Mouse (Mus musculus): ENCODE data around the gene Grm4.

Gene Grm4

DNA sequence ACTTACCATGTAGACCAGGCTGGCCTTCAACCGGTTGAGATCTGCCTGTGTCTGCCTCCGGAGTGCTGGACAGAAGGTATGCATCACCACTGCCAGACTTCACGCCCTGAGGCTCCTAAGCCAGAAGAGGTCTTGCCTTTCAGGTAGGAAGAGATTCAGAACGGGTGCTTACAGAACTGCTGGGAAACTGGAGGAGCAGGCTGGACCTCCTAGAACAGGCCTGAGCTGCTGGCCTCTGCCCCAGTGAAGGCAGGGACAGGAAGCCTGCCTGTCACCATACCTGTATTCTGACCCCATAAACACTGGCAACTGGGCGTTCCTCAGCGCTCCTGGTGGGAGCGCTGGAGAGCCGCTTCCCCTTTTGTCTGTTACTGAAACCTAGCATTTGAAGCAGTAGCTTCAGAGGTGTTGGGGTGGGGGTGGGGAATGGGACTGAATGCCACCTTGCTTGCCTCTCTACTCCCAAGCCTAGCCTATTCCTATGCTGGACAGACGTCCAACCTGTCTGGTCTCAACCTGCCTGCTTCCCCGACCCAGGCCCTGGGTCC lies 30.3 kb upstream of the Grm4 start:
- DNase-seq (ENCODE audit: low read depth, low spot score): no peak

DNA sequence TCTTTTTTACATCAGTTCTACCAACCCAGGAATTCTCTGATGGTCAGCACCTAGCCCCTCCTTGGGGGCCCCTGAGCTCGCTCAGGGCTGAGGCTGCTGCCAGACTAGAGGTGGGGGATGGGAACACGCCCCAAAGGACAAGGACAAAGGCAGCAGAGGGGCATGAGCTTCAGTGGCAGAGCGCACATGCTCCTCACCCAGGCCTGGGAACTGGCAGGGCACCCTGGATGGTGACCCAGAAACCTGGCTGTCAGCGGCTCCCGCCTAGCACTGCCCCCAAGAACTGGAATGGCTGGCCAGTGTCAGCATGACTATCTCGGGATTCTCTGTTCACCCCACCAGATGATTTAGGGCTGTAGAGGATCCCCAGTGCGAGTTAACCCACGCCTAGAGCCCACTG lies 28.0 kb upstream of the Grm4 start:
- no peak for DNase-seq (ENCODE audit: low read depth, low spot score)

DNA sequence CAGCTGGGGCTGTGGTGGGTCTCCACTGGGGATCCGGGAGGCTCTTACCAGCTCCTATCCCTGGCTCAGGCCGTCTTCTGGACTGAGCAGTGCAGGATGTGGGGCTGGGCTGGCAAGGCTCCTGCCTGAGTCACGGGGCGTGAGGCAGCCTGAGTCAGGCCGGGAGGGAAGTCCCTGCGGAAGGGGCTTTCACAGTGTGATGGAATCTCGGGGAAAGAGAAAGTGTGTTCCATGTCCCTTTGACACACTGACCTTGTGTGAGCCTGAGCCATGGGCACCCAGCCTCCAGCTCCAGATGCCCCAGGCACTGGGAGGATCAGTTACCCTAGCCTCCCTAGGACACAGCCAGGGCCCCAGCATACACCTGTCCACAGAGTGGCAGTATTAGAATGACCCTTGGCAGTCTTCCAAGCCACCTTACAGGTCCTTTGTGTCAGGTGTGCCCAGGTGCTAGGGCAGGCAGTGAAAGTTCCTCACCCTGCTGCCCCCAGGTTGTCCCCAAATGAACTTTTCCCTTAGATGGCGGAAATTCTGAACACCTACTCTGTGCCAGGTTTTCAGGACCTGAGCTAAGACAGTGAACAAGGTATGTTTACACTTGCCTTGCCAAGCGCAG lies 26.2 kb upstream of the Grm4 start:
- no peak for DNase-seq (ENCODE audit: low read depth, low spot score)

DNA sequence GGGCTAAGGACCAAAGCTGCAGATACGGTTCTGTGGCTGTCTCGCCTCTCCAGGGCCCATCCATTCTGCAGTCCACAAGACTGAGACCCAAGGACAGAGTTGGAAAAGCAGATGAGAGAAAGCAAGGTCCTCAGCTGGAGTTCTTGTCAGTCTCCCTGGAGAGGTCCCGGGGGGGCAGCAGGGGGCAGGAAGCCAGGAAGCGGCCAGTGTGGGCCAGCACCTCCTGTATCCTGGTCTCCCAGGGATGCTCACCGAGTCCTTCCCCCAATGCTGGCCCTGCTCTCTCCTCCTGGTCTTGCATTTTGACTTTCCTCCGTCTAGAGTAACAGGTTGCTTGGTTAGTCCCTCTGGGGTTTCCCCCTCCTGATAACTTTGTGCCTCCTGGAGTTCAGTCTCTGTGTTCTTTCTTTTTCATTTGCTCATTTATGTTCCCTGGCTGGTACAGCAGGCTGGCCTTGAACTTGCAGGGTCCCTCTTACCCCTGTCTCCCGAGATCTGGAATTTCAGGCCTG lies 25.4 kb upstream of the Grm4 start:
- no peak for DNase-seq (ENCODE audit: low read depth, low spot score)

DNA sequence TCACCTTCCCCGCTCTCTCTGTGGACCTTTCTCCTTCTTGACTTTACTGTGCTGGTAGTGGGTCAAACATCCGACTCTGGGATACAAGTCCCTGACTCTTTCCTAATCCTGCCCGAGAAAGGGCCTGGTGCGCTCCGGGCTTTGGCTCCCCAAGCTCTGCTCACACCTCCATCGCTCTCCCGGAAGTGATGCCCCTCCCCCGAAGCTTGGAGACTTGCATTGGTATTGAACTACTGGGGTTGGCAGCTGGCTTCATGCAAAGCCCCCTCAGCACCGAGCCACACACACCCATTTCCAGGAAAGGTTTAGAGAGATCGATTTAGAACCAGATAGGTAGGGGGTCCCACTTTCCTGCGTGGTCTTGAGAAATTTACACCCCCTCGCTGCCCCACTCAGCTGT lies 24.8 kb upstream of the Grm4 start:
- no peak for DNase-seq (ENCODE audit: low read depth, low spot score)

DNA sequence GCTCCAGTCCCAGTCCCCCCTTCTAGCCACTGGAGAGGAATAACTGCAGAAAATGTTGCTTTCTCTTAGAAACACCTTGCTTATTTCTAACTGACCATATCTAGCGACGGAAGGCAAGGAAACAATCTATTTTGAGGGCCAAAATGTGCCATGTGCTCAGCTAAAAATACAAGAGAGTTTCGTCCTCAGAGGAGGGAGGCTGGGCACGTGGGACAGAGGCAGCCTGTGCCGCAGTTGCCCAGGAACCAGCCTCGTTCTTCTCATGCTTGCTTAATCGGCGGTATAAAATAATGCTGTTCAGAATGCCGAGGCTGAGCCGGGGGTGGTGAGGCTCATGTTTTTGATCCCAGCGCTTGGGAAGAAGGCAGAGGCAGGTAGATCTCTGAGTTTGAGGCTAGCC lies 23.3 kb upstream of the Grm4 start:
- DNase-seq (ENCODE audit: low read depth, low spot score): peak; percentile 67

DNA sequence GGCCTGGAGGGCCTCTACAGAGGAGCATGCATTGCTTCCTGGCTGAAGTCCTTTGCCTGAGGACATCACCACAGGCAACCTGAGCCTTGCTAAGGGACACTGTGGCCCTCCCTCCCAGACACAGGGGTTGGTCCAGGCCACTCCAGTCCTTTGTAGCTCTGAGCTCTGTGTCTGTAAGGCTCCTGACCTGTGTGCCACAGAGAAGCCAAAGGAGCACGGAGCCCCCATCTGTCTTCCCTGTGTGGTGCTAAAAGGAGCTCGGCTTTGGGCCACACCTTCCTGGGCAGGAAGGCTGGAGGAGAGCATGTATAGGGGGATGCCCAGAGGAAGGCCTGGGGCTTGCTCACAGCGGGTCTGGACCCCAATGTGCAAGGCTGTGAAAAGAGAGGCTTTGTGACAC lies 20.8 kb upstream of the Grm4 start:
- DNase-seq (ENCODE audit: low read depth, low spot score): no peak

DNA sequence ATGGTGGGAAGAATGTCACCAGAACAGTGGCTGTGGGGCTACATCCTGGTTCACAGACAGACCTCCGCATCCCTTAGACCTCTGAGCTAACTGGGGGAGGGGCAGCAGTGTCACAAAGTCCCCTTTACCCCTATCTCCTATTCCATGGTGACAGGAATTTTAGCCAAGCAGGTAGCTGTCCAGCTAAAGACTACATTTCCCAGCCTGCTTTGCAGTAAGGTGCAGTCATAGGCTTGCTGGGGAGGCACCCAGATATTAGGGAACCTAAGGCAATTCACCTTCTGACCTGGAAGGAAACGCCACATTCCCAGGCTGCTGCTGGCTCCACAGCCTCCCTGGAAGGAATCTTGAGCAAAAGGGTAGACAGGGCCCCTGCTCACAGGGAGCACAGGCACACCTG lies 20.1 kb upstream of the Grm4 start:
- DNase-seq (ENCODE audit: low read depth, low spot score): no peak

DNA sequence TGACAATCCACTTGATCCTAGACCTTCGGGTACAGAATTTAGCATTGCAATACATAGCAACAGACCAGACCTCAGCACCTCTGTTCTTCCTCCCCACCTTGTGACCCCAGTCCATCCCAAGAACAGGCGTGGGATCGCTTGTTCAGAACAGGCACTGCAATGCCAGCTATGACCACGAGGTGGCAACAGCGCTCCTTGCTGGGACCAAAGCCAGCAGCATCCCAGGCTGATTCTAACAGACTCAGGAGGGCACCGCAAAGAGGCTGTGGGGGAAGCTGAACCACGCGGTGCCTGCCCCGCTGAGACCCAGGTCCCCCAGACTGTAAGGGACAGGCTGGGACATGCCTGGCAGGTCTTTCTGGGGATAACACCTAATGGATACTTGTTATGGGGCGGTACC lies 13.5 kb upstream of the Grm4 start:
- DNase-seq (ENCODE audit: low read depth, low spot score): peak; percentile 91

DNA sequence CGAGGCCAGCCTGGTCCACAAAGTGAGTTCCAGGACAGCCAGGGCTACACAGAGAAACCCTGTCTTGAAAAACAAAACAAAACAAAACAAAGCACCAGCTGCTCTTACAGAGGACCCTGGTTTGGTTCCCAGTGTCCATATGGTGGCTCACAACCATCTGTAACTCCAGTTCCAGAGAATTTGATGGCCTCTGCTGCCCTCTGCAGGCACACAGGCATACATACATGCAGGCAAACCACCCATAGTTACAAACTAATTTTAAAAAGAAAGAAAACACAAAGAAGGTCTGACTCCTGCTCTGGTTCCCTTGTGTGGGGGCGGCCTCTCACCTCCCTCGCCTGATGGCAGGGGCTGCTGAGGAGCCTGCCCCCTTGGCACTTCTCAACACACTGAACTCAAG lies 12.2 kb upstream of the Grm4 start:
- no peak for DNase-seq (ENCODE audit: low read depth, low spot score)

DNA sequence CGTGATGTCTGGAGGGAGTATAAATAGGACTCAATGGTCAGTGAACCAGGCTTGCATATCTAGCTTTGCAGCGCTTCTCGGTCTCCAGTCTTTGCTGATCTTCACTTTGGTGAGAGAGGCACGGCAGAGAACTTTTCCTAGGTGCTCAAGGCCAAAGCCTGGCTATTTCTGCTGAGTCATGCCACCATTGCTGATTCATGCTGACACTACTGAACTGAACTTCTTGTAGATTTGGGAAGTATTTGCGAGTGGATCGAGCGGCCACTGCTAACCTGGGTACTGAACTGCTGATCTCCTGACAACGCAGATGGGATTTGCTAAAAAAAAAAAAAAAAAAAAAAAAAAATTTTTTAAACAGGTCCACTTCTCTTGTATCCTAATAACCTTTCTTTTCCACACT lies 10.9 kb upstream of the Grm4 start:
- DNase-seq (ENCODE audit: low read depth, low spot score): no peak

DNA sequence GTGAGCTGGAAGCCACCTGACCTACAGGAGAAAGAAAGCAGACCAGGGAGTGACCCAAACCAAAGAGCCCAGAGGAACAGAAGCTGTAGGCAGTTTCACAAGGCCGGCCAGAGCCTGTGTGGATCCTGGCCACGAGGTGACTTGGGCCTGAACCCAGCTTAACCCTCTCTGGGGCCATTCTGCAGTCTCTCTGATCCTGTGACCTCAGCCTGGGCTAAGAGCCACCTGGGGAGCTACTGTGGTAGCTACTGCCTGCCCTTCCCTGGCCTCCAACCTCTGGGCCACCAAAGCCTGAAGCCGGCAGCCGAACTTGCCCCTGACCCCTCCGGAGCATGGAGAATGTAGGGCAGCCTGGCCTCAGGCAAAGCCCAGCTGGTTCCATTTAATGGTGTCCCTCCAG lies 7.6 kb upstream of the Grm4 start:
- DNase-seq (ENCODE audit: low read depth, low spot score): no peak

DNA sequence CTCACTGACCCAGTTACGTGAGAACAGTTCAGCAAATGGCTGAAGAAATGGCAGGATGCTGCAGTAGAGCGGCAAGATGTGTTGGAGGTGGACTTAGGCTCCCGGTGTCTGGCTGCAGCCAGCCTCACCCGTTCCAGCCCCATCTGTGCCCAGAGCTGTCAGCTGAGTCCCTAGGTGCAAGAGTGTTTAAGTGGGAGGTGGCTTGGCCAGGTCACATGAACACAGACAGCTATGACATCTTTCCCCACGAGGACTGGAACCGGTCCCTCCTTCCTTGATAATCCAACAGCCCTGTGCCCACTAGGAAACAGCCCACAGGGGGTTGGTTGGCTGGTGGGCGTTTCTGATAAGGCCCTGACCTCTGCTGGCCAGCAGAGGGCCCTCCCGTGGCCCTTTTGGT lies 6.8 kb upstream of the Grm4 start:
- no peak for DNase-seq (ENCODE audit: low read depth, low spot score)

DNA sequence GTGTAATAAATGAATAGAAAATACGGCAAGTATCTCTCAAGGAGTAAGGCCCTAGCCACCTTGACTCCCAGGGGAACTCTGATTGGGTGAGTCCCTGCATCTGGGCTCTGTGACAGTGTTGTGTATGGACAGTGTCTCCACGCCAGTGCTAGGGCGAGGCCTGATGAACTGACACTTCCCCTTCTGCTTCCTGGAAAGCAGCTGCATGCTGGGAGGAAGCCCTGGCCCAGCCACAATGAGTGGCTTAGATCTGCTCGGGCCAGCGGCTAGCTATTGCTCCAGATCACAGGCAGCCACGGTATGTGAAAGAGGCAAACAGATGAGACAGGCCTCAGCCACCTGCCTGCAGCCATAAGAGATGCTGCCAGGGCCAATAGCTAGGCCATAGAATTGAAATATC lies 6.0 kb upstream of the Grm4 start:
- no peak for DNase-seq (ENCODE audit: low read depth, low spot score)

DNA sequence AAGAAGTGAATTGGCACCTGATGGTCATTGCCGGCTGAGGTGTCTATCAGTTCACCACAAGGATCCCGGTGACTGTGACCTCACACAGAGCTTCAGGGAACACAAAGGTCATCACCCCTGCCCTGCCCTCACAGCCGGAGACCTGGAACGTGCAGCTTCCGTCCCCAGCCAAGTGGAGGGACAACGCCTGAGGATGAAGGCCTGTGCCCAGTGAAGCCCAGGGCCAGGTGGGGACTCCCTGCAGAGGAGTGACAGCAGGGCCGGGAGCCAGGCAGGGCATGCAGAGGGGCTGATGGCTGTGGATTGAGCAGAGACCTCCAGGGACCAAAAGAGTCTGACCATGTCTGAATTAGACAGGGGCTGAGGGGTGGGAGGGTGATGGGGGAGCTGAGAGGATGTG lies 1.9 kb upstream of the Grm4 start:
- DNase-seq (ENCODE audit: low read depth, low spot score): no peak

DNA sequence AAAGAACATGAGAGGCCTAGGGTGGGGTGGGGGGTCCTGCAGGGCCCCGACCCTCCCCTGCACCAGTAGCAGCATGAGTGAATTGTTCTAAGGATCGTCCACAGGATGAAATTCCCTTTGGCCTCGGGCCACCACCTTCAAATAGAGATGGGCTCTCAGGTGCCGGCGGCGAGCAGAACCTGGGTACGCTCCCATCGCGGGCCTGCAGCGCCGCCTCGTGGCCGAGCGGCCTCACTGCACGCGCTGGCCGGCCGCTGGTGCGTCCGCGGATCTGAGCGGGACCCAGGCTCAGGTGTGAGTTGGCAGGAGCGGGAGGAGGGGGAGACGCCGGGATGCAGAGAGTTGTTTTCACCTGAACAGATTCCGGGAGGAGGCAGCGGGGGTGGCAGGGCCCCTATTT lies 646 bp downstream of the Grm4 start:
- DNase-seq (ENCODE audit: low read depth, low spot score): peak; percentile 70

DNA sequence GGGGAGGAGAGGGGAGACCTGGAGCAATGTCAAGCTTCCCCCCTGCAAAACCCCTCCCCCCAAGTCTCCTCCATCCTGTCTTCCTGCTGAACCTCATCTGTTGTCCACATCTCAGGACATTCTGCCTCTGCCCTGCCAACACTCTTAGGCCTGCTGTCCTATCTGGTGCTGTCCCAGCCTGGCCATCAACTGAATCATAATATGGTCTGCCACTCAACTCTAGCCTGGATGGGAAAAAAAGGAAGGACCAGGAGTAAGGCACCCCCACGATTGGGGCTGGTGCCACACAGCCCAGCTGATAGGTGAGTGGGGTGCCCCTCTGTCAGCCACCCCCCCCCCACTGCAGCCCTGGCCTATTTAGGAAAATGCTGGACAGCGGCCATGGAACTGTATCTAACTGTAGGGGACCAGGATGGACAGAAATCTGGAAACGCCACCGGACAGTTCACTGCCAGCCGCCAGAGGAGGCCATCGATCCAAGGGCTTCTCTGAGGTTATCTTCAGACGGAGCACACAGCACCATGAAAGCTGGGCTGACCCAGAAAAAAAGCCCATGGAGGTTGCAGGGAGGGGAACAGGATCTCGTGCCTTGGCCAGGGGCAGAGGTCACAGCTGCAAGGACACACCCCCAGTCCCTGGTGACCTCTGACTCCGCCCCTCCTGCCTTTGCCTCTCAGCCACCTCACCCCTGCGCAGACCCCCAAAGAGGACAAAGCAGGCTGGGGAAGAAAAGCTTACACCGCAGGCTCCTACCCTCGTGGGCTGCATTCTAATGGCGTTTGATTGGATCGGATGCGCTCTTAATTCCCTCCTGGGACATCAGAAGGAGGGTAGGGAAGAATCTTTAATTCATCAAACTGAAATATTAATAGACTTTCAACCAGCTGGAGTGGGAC lies 2.3 kb downstream of the Grm4 start:
- no peak for DNase-seq (ENCODE audit: low read depth, low spot score)

DNA sequence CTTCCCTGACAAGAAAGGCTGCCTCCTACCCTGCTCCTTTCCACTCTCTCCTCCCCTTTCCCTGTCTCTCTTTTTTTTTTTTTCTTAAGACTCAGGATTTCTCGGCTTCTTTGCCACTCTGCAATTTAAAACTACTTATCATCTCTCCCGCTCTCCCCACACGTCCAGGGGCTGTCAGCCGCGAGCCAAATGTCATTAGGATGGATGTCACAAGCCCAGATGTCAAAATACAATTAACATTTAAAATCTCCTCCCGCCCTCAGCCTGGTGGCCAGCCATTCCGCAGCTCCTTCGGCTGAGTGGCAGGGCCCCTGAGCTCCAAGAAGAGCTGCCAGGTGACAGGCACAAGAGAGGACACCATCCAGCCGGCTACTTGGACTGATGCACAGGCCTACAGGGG lies 2.9 kb downstream of the Grm4 start:
- DNase-seq (ENCODE audit: low read depth, low spot score): no peak

DNA sequence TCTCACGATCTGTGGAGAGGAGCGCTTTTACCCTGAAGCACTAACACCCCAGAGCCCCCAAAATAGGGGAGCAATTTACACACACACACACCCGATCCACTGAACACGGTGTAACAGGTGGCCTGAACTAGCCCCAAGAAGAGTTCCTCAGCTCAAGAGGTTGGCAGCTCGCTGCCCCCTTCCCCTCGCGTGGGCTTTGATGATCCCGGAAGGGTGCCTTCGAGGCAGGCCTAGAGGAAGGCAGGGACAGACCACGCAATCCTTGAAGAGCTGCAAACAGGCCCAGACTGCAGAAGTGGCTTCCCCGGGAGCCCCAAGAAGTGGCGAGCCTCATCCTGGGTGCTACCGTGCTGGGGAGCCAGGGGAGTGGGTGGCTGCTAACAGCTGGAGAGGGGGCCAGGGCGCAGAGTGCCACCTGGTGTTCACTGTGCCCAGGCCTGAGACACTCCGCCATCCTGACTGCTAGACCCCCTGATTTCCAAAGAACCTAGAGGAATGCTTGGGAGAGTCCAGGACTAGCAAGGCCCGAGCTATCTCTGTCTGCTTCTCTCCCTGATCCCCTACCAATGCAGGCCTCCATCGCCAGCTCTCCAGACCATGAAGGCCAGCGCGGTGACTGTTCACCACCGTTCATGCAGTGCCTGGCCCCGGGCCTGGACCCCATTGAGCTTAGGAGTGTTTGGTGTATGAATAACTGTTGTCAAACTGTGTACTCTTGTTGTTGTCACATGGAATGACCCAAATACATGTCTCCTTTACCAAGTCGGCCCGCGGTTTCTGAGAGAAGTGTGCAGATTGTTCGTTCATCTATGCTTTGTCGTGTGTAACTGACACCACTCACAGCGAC lies 7.1 kb downstream of the Grm4 start:
- DNase-seq (ENCODE audit: low read depth, low spot score): no peak

DNA sequence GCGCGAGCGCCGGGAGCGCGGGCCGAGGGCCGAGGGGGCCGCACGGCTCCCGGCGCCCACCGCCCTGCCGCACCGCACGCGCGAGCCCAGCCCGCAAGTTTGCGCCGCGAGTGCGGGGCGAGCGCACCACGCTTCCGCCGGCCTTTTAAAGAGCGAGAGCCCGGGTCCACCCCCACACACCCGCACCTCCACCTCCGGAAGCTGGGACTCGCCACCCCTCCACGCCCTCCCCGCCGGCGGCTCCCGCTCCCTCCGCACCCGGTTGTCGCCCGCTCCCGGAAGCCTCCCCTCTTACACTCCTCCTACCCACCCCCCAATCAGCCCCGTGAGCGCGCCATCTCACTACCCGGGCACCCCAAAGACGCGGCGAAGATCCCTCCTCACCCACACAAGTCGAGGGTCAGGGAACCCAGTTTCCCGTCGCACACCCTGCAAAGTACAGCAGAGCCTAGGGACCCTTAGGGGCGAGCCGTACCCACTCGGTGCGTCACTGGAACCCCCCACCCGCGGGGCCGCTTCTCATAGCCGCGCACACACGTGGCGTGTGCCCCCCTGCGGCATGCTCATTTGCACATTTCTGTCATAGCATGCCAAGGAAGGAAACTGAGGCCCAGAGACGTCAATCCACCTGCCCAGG lies 7.8 kb downstream of the Grm4 start:
- peak; percentile 86 for DNase-seq (ENCODE audit: low read depth, low spot score)

DNA sequence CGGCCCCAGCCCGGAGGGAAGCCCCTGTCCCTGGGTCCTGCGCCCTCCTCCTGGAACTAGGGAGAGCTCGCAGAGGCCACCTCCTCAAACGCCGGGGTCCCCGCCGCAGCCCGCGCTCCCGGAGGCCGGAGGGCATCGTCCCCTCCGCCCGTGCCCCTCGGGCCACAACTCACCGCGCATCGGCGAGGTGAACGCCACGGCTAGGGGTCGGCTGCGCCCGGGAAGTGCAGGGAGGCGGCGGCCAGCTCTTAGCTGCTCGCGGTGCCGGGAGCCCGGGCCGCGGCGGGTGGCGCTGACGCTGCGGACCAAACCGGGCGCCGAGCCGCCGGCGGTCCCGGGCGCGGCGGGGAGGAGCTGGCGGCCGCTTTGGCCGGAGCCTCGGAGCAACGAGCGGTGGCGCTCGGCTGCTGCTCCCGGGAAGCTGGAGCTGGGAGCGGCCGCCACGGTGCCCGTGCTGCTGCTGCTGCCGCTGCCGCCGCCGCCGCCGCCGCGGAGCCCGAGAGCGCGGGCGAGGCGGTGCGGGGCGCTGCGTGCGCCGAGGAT lies 8.5 kb downstream of the Grm4 start:
- no peak for DNase-seq (ENCODE audit: low read depth, low spot score)
